Mouse (Mus musculus): Measurements from ENCODE around the gene Gm20909.
"Not testable (repeated sequence)": the region's sequence is repeated elsewhere in the genome, so short reads cannot be mapped to it uniquely, and the experiment has no call there.

Gene Gm20909

DNA sequence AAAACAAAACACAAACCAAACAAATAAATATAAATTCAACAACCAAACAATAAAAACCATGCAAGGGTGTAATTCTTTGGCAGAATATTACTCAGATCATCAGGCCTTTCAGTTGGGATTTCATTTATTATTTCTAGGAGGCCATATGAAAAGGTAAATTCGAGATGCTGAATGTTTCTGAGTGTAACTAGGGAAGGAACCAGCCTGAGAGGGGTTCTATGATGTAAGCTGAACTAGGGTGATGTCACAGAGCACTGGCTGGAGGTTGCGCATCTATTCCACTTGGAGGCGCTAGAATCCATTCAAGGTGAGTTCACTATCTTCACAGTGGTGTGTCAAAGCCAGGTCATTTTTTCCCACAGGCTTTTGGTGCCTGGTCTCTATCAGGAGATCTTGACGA is at the start of gene Gm20909:
Gene Gm20909, plus strand, starts transcription at position 301 of the 400 bp plus-strand sequence.
- not testable (repeated sequence) for DNase-seq
